Mouse (Mus musculus) embryonic facial prominence, embryonic 11.5 days (tissue): ENCODE measurements around the gene Exoc4. TPM values are rescaled to one million over a fixed set of nuclear protein-coding genes. Genes with fewer than 3 reads are reported as not detected.

Experiments used
- ATAC-seq: fragments of 200-750 bp; cut with Nextera tagmentation; replicated peaks from 2 replicates; pipeline ENCODE4 v1.8.0; 2017; ENCODE audit warnings: low read depth; ENCODE audit not compliant: insufficient number of reproducible peaks, low FRiP score, low TSS enrichment
- DNase-seq: peaks from one replicate; pipeline ENCODE4 v3.0.0-alpha.2; 2015; ENCODE audit warnings: low spot score
- H3K27ac ChIP-seq: fragments of 300-500 bp; sonication (generic); replicated peaks from 2 replicates; pipeline ENCODE4 v1.5.1; 2014; ENCODE audit warnings: mild to moderate bottlenecking, low read depth, low read length, control low read depth
- H3K27me3 ChIP-seq: fragments of 300-500 bp; sonication (generic); 2 replicates; pipeline ENCODE4 v1.6.1; 2014; ENCODE audit warnings: mild to moderate bottlenecking, low read length, moderate library complexity, mixed read lengths; ENCODE audit not compliant: control insufficient read depth, insufficient read depth
- H3K36me3 ChIP-seq: fragments of 300-500 bp; sonication (generic); replicated peaks from 2 replicates; pipeline ENCODE4 v1.6.1; 2014; ENCODE audit warnings: low read depth, mild to moderate bottlenecking, low read length, moderate library complexity, mixed read lengths; ENCODE audit not compliant: control insufficient read depth, insufficient read depth
- H3K4me1 ChIP-seq: fragments of 300-500 bp; sonication (generic); 2 replicates; pipeline ENCODE4 v1.6.1; 2014; ENCODE audit warnings: low read length, mixed read lengths; ENCODE audit not compliant: control insufficient read depth, insufficient read depth
- H3K4me2 ChIP-seq: fragments of 300-500 bp; sonication (generic); 2 replicates; pipeline ENCODE4 v1.6.1; 2014; ENCODE audit warnings: low read depth, mild to moderate bottlenecking, control low read depth, low read length, moderate library complexity
- H3K4me3 ChIP-seq: fragments of 300-500 bp; sonication (generic); 2 replicates; pipeline ENCODE4 v1.5.1; 2014; ENCODE audit warnings: low read depth, low read length, control low read depth
- H3K9ac ChIP-seq: fragments of 300-500 bp; sonication (generic); replicated peaks from 2 replicates; pipeline ENCODE4 v1.6.1; 2014; ENCODE audit warnings: mild to moderate bottlenecking, control low read depth, low read length
- H3K9me3 ChIP-seq: fragments of 300-500 bp; sonication (generic); replicated peaks from 2 replicates; pipeline ENCODE4 v1.6.1; 2016; ENCODE audit warnings: mild to moderate bottlenecking, low read length, inconsistent platforms, mixed read lengths; ENCODE audit not compliant: control insufficient read depth
- WGBS: fragments of 180-500 bp; shearing (Covaris S2); extraction: QIAGEN DNeasy Blood & Tissue Kit; methylation state at CpG from one replicate; pipeline ENCODE4 v1.1.7; 2014; 5-methylcytosine and 5-hydroxymethylcytosine counted together
- polyA plus RNA-seq: library from polyadenylated mRNA; unstranded; fragments of >200 nt; fragmentation: Nextera tagmentation; extraction: Ambion mirVana; gene quantifications from 2 replicates; pipeline ENCODE4 v1.2.1, GENCODE M21; 2014

The Exoc4 gene
- polyA plus RNA-seq, 1 experiment from 2014 or later = 24.8 TPM

GRCm38 (mm10) chr6:33772551-33773315, 523.8 kb downstream of the Exoc4 start:
- H3K9me3 ChIP-seq = no peaks in the 10 kb centered on the region
- WGBS = 73% methylated on average over 9 of the region's 9 CpGs
- H3K27ac ChIP-seq = no peak overlapping the region
- no peak overlapping the region for H3K4me3 ChIP-seq
- H3K4me1 ChIP-seq = no peaks in the 10 kb centered on the region
- ATAC-seq (no peak), DNase-seq (no peak)
- no peak overlapping the region for H3K9ac ChIP-seq
- H3K36me3 ChIP-seq = no peaks in the 10 kb centered on the region
- no peak overlapping the region for H3K4me2 ChIP-seq
- H3K27me3 ChIP-seq = no peaks in the 10 kb centered on the region

- H3K27me3 ChIP-seq = no peaks in the 10 kb centered on the region
- H3K4me2 ChIP-seq = no peak overlapping the region
- H3K36me3 ChIP-seq = no peaks in the 10 kb centered on the region
- H3K4me1 ChIP-seq = 0 out of 2 replicates have a peak, but pooled peaks cover 2% of the 10 kb centered on the region
- H3K9me3 ChIP-seq = no peaks in the 10 kb centered on the region
- DNase-seq = no peak
- H3K27ac ChIP-seq = no peak overlapping the region
- H3K9ac ChIP-seq = no peak overlapping the region
- WGBS = 65% methylated on average over 2 of the region's 2 CpGs
- ATAC-seq = no peak
- no peak overlapping the region for H3K4me3 ChIP-seq
Measured at GRCm38 (mm10) chr6:33792604-33793003, 543.7 kb downstream of the Exoc4 start.

- H3K27me3 ChIP-seq = no peaks in the 10 kb centered on the region
Measured at GRCm38 (mm10) chr6:33801254-33801653, 552.4 kb downstream of the Exoc4 start.

GRCm38 (mm10) chr6:33803481-33804098, 554.7 kb downstream of the Exoc4 start:
- Histone ChIP-seq H3K27me3 (no peaks in the 10 kb centered on the region), H3K27ac (no peak overlapping the region), H3K36me3 (no peaks in the 10 kb centered on the region), H3K9me3 (no peaks in the 10 kb centered on the region), H3K4me1 (no peaks in the 10 kb centered on the region), H3K9ac (no peak overlapping the region), H3K4me2 (no peak overlapping the region), H3K4me3 (no peak overlapping the region)
- ATAC-seq (no peak), DNase-seq (no peak)
- 54% methylated on average over 3 of the region's 3 CpGs for whole genome bisulfite sequencing

More at GRCm38 (mm10) chr6:33801254-33801653, 552.4 kb downstream of the Exoc4 start:
- 92% methylated on average over 3 of the region's 3 CpGs for WGBS
- no peaks in the 10 kb centered on the region for H3K9me3 ChIP-seq
- ATAC-seq (no peak), DNase-seq (no peak)
- no peak overlapping the region for H3K9ac ChIP-seq
- no peak overlapping the region for H3K4me3 ChIP-seq
- H3K27ac ChIP-seq = no peak overlapping the region
- no peaks in the 10 kb centered on the region for H3K4me1 ChIP-seq
- no peak overlapping the region for H3K4me2 ChIP-seq
- no peaks in the 10 kb centered on the region for H3K36me3 ChIP-seq

- H3K4me2 ChIP-seq = no peak overlapping the region
- H3K27me3 ChIP-seq = no peaks in the 10 kb centered on the region
- DNase-seq (no peak), ATAC-seq (no peak)
- H3K36me3 ChIP-seq = no peaks in the 10 kb centered on the region
- H3K4me1 ChIP-seq = no peaks in the 10 kb centered on the region
- H3K9ac ChIP-seq = no peak overlapping the region
- no peak overlapping the region for H3K27ac ChIP-seq
- WGBS = 83% methylated on average over 2 of the region's 2 CpGs
- no peak overlapping the region for H3K4me3 ChIP-seq
- no peaks in the 10 kb centered on the region for H3K9me3 ChIP-seq
Measured at GRCm38 (mm10) chr6:33804775-33805174, 555.9 kb downstream of the Exoc4 start.

GRCm38 (mm10) chr6:33806072-33806782, 557.3 kb downstream of the Exoc4 start:
- no peak overlapping the region for H3K9ac ChIP-seq
- H3K9me3 ChIP-seq = no peaks in the 10 kb centered on the region
- H3K4me3 ChIP-seq = no peak overlapping the region
- no peaks in the 10 kb centered on the region for H3K36me3 ChIP-seq
- WGBS = 78% methylated on average over 3 of the region's 3 CpGs
- no peak for DNase-seq
- H3K4me2 ChIP-seq = no peak overlapping the region
- no peak for ATAC-seq
- no peaks in the 10 kb centered on the region for H3K27me3 ChIP-seq
- H3K4me1 ChIP-seq = no peaks in the 10 kb centered on the region
- no peak overlapping the region for H3K27ac ChIP-seq

- Histone ChIP-seq H3K4me3 (no peak overlapping the region), H3K4me2 (no peak overlapping the region), H3K36me3 (no peaks in the 10 kb centered on the region), H3K4me1 (no peaks in the 10 kb centered on the region), H3K9ac (no peak overlapping the region), H3K27ac (no peak overlapping the region), H3K9me3 (no peaks in the 10 kb centered on the region), H3K27me3 (no peaks in the 10 kb centered on the region)
- WGBS = 58% methylated on average over 2 of the region's 2 CpGs
- DNase-seq = no peak
- no peak for ATAC-seq
Measured at GRCm38 (mm10) chr6:33814386-33814785, 565.5 kb downstream of the Exoc4 start.

GRCm38 (mm10) chr6:33823171-33823570, 574.3 kb downstream of the Exoc4 start:
- whole genome bisulfite sequencing = 89% methylated on average over 2 of the region's 2 CpGs

More at GRCm38 (mm10) chr6:33823171-33823570, 574.3 kb downstream of the Exoc4 start:
- Histone ChIP-seq H3K4me2 (no peak overlapping the region), H3K9me3 (no peaks in the 10 kb centered on the region), H3K27ac (no peak overlapping the region), H3K4me1 (no peaks in the 10 kb centered on the region), H3K9ac (no peak overlapping the region), H3K4me3 (no peak overlapping the region), H3K36me3 (no peaks in the 10 kb centered on the region), H3K27me3 (no peaks in the 10 kb centered on the region)
- ATAC-seq (no peak), DNase-seq (no peak)
